Mouse (Mus musculus): ENCODE measurements around the gene Etnk2.

GRCm38 (mm10) chr1:133368644-133369043, 5.3 kb downstream of the Etnk2 start:
- TF ChIP-seq CTCF (IDR thresholded peaks at IDR 0.05; ENCODE audit: insufficient read depth, low read depth, low read length) (no peak), POLR2A (IDR thresholded peaks at IDR 0.05; ENCODE audit: insufficient read depth, low read depth, low read length) (no peak)

All from olfactory bulb, adult 2 months (tissue).